Mouse (Mus musculus) hematopoietic stem cell, adult 5-6 weeks (primary cell): ENCODE measurements around the gene Agbl4. TPM values are rescaled to one million over a fixed set of nuclear protein-coding genes. Genes with fewer than 3 reads are reported as not detected.

Experiments
- ATAC-seq, 2 experiments: fragments of 125-278 bp in 1 of 2; replicated peaks in 1 of 2; 2 replicates each; pipeline ENCODE4 v1.8.0; 2016 to 2017; ENCODE audit warnings: inconsistent platforms in 2 of 2, mild to moderate bottlenecking in 2 of 2, moderate number of reproducible peaks in 2 of 2, low read depth in 1 of 2, moderate TSS enrichment in 1 of 2; ENCODE audit not compliant: low FRiP score in 2 of 2, poor library complexity in 2 of 2, severe bottlenecking in 2 of 2, insufficient read depth in 1 of 2, low TSS enrichment in 1 of 2
- total RNA-seq: library from RNA; stranded (forward); fragments of 172-1452, 232-1000 nt; gene quantifications from 2 replicates; pipeline ENCODE4 v1.2.3, GENCODE M21; 2017

Agbl4 gene
- not detected in 2 replicates for total RNA-seq

DNA sequence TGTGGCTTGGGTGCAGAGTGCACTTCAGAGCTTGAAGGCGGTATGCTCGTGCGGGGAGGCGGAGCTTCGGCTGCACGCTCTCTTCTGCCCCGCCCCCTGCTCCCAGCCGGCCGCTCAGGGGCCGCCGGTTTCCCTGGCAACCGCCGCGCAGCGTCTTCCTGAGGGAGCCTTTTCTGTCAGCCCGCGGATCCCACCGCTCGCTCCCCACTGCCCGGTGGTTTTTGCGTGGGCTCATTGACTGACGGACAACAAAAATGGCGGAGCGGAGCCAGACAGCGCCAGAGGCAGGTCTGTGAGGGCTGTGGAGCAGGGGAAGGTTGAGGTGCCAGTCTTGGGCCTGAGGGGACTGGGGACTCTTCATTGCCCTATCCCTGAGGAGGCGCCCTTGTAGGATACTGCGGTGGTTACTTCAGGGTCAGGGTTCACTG lies at the start of gene Agbl4:
Agbl4 (plus strand) TSS at position 44 of the 428 bp plus-strand sequence.
- ATAC-seq: peak; percentile 89 to 94

DNA sequence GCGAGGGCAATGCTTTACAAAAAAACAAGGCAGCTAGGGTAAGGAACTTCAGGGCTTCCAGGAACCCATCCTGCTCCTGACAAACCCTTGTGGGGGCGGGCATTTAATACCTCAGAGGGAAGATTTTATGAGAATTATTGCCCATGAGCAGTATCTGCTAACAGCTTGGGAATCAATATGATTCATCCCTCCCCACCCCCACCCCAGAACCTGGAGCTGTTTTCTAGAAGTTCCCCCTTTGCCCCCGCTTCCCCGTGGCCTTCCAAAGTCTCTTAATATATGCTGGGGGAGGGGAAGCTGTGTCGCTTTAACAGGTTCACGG lies 46.6 kb upstream of the Agbl4 start:
- no peak for ATAC-seq

GRCm38 (mm10) chr4:110351178-110352000 lies 46.1 kb upstream of the Agbl4 start, which contains the start of gene Elavl4:
TSS of gene Elavl4 (minus strand) at chr4:110351909.
- peak; percentile 88 to 90 for ATAC-seq

DNA sequence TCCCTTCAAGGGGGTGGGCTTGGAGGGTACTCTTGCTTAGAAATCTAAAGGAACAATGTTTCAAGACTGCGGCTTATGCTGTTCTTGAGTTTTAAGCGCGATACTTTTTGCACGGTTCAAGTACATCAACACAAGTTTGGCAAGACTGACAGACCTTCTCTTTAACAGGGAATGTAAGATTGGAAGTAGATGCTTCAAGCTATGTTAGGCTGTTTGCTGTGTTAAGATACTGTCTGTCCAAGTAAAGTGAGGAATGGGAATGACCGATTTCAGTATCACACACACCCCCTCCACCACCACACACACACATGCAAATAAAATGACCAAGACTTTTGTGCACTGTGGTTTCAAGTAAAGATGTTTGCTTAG lies 45.5 kb upstream of the Agbl4 start:
- ATAC-seq: no peak; a peak in 1 of 4 replicates

GRCm38 (mm10) chr4:110360568-110360967 lies 36.9 kb upstream of the Agbl4 start:
- no peak for ATAC-seq

GRCm38 (mm10) chr4:110396221-110396620 lies 1.2 kb upstream of the Agbl4 start:
- ATAC-seq: no peak

DNA sequence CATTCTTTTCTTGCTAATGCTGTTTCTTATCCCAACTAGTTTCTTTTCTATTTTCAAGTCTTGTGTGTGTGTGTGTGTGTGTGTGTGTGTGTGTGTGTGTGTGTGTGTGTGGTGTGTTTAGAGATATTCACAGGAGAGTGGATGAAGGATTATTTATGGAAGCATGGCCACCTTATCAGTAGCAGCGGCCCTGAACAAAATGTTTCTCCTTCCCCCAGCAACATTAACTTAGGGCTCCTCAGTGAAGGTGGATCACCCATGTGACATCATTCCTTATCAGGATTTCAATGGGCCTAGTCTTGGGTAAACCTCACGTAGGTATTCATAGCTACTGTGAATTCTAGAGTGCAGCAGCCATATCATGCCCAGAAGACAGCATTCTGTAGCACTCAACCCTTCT lies 22.8 kb downstream of the Agbl4 start:
- ATAC-seq: no peak

DNA sequence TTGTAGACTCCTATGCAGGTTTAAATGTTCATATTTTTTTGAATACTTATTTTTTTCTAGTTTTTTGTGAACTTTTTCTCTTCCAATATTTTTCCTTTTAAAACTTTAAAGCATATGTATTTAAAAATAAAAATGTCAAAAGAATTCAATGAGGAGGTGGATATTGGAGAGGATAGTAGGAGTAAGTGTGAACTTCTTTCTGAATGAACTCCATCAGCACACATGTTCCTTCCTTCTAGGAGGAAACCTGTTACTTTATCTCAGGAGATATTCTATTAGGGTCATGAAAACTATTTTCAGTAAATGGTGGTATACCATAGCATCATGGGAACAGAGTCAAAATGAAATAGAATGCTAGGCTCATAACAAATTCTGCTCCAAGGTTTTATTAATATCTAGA lies 30.2 kb downstream of the Agbl4 start:
- no peak for ATAC-seq

- ATAC-seq: peak in 1 of 2 experiments; percentile 32; a peak in 1 of 4 replicates
These were observed 96.9 kb downstream of the Agbl4 start for GRCm38 (mm10) chr4:110494371-110494770.

GRCm38 (mm10) chr4:110529804-110530203 lies 132.3 kb downstream of the Agbl4 start:
- ATAC-seq: no peak

GRCm38 (mm10) chr4:110549223-110549622 lies 151.8 kb downstream of the Agbl4 start:
- ATAC-seq: no peak

GRCm38 (mm10) chr4:110597726-110598283 lies 200.3 kb downstream of the Agbl4 start:
- ATAC-seq: no peak

DNA sequence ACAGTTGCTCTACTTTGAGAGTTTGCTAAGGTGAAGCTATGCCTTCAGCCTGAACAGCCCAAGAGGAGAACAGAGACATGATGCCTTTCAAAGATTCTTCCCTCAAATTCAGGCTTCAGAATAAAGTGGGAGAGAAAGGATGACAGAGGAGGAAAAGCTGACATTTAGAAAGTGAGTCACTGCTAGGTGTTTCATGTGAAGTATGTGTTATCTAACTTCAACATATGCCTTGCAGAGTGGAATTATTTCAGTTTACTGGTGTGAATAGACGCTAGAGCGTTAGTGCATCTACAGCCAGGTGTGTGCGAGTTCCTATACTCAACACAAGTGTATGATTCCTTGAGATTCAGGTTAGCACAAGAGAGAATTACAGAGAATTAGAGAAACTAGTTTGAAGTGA lies 244.0 kb downstream of the Agbl4 start:
- no peak for ATAC-seq

GRCm38 (mm10) chr4:110662940-110663339 lies 265.5 kb downstream of the Agbl4 start:
- ATAC-seq: no peak

DNA sequence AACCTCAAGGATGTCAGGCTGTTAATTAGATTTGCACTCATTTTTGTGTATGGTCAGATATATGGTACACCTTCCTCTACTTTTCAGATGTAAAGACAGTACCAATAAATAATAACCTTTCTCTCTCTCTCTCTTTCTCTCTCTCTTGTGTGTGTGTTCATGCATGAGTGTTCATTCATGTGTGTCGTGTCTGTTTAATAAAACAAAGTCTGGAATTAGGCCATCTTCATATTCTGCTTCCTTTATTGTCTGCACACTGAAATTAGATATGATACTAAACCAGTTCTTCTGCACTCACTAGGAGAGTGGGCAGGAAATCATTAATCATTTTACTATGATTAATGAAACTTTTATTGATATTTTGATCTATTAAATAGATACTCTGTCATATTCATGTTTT lies 276.7 kb downstream of the Agbl4 start:
- ATAC-seq: no peak

DNA sequence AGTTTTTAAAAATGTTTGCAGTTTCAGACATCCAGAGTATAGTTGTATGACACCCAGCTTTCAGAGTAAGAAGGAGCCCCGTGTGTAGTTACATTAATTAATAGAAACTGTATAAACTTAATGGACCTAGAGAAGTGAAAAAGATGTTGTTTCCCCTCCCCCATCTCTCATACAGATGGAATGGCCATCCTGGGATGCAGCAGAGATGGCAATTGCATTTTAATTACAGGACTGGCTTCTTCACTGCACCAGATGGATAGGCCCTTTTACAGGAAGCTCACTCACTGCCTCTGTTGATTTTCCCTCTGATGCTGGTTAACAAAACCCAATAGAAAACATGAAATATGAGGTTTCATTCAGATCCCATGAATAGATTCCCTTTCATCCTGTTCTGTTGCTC lies 337.7 kb downstream of the Agbl4 start:
- no peak for ATAC-seq

DNA sequence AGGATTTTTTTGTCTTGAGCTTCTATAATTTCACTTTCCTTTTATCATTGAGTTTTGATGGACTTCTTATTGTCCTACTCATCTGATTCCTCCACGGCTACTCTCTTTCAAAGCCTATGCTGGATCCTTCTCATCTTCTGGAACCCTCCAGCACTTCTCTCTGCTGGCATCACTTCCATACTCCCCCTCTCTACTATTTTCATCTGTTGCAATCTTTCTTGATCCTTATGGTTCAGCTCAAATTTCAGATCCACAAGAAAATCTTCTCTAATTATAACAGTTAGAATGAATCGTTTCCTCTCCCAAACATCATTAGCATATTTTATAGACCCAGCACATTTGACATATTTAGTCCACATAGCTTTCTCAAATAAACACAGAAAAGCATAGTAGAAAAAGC lies 360.5 kb downstream of the Agbl4 start:
- no peak for ATAC-seq

DNA sequence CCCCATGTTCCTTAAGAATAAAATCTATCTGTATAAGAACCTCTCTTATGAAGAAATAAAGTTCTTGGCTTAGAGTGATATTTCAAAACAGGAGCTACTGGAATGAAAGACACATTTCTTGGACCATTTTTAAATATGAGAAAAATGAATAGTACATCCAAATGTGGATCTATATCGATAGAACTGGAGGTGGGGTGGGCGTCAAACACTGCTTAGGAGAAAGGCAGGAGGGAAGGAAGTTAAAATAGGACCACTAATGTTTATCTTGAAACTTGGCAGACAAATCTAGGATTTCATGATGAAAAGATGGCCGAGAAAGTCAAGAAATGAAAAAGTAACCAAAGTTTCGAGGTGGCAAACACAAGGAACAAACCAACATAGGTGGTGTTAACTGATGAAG lies 391.1 kb downstream of the Agbl4 start:
- ATAC-seq: no peak

DNA sequence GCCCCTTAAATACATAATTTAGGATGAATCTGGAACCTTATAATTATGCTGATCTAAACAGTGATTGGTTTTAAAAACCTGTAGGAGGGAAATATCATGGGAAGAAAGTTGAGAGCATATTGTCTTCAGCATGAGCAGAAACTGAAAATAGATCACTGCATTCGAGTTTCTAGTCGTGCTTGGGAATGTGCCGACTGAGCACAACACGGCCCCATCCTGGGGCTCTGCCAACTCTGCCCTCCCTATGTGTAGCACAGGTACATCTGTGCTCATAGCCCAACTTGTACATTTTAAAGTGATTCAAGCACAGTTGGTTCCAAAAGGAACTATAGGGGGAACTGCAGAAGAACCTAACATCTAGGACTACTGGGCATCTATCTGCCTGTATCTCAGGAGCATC lies 402.4 kb downstream of the Agbl4 start:
- no peak for ATAC-seq
